Mouse (Mus musculus): Measurements from ENCODE around the gene Gm10197.

DNA sequence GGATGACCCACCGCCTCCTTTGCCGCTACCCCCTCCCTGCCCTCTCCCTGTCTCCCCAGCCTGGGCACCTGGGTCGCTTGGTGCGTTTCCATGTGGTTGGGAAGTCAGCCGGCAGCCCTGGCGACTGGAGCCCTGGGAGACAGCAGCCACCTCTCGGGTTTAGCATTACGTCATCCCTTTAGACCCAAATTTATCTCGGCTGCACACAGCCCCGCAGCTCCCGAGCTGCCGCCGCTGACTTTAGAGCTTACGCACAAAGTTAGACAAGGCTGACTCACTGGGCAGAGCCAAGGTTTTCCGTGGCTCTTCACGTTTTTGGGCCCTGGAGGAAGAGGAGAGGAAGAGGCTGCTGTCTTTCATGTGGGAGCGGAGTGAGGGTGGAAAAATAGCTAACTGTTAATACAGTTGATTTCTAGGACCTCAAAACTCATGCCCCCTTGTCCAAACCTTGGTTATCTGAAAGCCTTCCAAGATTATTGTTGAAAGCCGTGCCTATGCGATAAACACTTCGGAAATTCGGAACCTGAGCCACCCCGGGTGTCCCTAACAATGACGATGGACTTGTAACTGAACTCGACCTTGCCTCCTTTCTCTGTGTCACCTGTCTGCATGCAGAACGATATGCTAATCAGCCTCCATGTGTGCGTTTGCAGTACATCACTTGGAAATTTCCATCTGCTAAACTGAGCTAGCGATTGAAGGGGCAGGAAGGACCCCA lies 45.8 kb downstream of the Gm10197 start:
- TF ChIP-seq EP300 (IDR thresholded peaks at IDR 0.05; ENCODE audit: low read depth): no peak
- TF ChIP-seq CTCF (IDR thresholded peaks at IDR 0.05; ENCODE audit: low read depth): no peak
